Mouse (Mus musculus) midbrain, embryonic 11.5 days (tissue): ENCODE measurements around the gene Otop2. TPM values are rescaled to one million over a fixed set of nuclear protein-coding genes. Genes with fewer than 3 reads are reported as not detected.

Source experiments
- ATAC-seq: fragments of 200-750 bp; cut with Nextera tagmentation; 2 replicates; pipeline ENCODE4 v1.8.0; 2017; ENCODE audit warnings: moderate TSS enrichment, moderate library complexity; ENCODE audit not compliant: low FRiP score
- DNase-seq: peaks from one replicate; pipeline ENCODE4 v3.0.0; 2015; ENCODE audit warnings: low spot score; ENCODE audit errors: missing footprints
- H3K27ac ChIP-seq: fragments of 300-500 bp; sonication (generic); 2 replicates; pipeline ENCODE4 v1.5.1; 2014; ENCODE audit warnings: low read depth, low read length
- H3K27me3 ChIP-seq: fragments of 300-500 bp; sonication (generic); 2 replicates; pipeline ENCODE4 v1.6.1; 2014; ENCODE audit warnings: mild to moderate bottlenecking, low read length, moderate library complexity, mixed read lengths; ENCODE audit not compliant: control insufficient read depth, insufficient read depth
- H3K36me3 ChIP-seq: fragments of 300-500 bp; sonication (generic); 2 replicates; pipeline ENCODE4 v1.6.1; 2014; ENCODE audit warnings: mild to moderate bottlenecking, low read length, moderate library complexity, mixed read lengths; ENCODE audit not compliant: control insufficient read depth, insufficient read depth
- H3K4me1 ChIP-seq: fragments of 300-500 bp; sonication (generic); 2 replicates; pipeline ENCODE4 v1.6.1; 2014; ENCODE audit warnings: low read length; ENCODE audit not compliant: control insufficient read depth, insufficient read depth
- H3K4me2 ChIP-seq: fragments of 300-500 bp; sonication (generic); 2 replicates; pipeline ENCODE4 v1.6.1; 2014; ENCODE audit warnings: mild to moderate bottlenecking, moderate library complexity
- H3K4me3 ChIP-seq: fragments of 300-500 bp; sonication (generic); 2 replicates; pipeline ENCODE4 v1.5.1; 2014; ENCODE audit warnings: low read depth, low read length
- H3K9ac ChIP-seq: fragments of 300-500 bp; sonication (generic); 2 replicates; pipeline ENCODE4 v1.6.1; 2014; ENCODE audit warnings: low read length
- H3K9me3 ChIP-seq: fragments of 300-500 bp; sonication (generic); 2 replicates; pipeline ENCODE4 v1.6.1; 2016; ENCODE audit warnings: low read length; ENCODE audit not compliant: control insufficient read depth
- WGBS: fragments of 180-500 bp; shearing (Covaris S2); extraction: QIAGEN DNeasy Blood & Tissue Kit; methylation state at CpG from one replicate; pipeline ENCODE4 v1.1.7; 2014; 5-methylcytosine and 5-hydroxymethylcytosine counted together
- polyA plus RNA-seq: library from polyadenylated mRNA; unstranded; fragments of >200 nt; fragmentation: Nextera tagmentation; extraction: Ambion mirVana; gene quantifications from 2 replicates; pipeline ENCODE4 v1.2.1, GENCODE M21; 2014

Otop2 gene
- polyA plus RNA-seq, 1 experiment from 2014 or later, result not detected

- H3K4me1 ChIP-seq, result peaks cover 2% of the 10 kb centered on the region
- 89% methylated on average over 8 of the region's 8 CpGs for WGBS
- H3K9me3 ChIP-seq, result no peaks in the 10 kb centered on the region
- H3K4me2 ChIP-seq, result no peak overlapping the region
- no peak overlapping the region for H3K9ac ChIP-seq
- no peak for DNase-seq
- no peak for ATAC-seq
- no peak overlapping the region for H3K27ac ChIP-seq
- H3K27me3 ChIP-seq, result no peaks in the 10 kb centered on the region
- H3K36me3 ChIP-seq, result no peaks in the 10 kb centered on the region
- no peak overlapping the region for H3K4me3 ChIP-seq
These were observed 24.1 kb upstream of the Otop2 start for GRCm38 (mm10) chr11:115282723-115283485.

GRCm38 (mm10) chr11:115283486-115283765, 23.5 kb upstream of the Otop2 start:
- H3K27ac ChIP-seq, result no peak overlapping the region
- H3K27me3 ChIP-seq, result no peaks in the 10 kb centered on the region
- no peaks in the 10 kb centered on the region for H3K36me3 ChIP-seq
- H3K9me3 ChIP-seq, result no peaks in the 10 kb centered on the region
- no peaks in the 10 kb centered on the region; the same call in 1 of the 2 replicates for H3K4me1 ChIP-seq
- no peak overlapping the region for H3K4me3 ChIP-seq
- H3K9ac ChIP-seq, result no peak overlapping the region
- H3K4me2 ChIP-seq, result no peak overlapping the region
- WGBS, result 81% methylated on average over 9 of the region's 9 CpGs
- no peak for DNase-seq
- no peak for ATAC-seq

GRCm38 (mm10) chr11:115283891-115284620, 22.9 kb upstream of the Otop2 start:
- Histone ChIP-seq H3K27me3 (no peaks in the 10 kb centered on the region), H3K9me3 (no peaks in the 10 kb centered on the region), H3K9ac (no peak overlapping the region), H3K27ac (no peak overlapping the region), H3K4me3 (no peak overlapping the region), H3K36me3 (no peaks in the 10 kb centered on the region), H3K4me1 (no peaks in the 10 kb centered on the region; the same call in 1 of the 2 replicates), H3K4me2 (no peak overlapping the region)
- ATAC-seq, result no peak
- WGBS, result 83% methylated on average over 12 of the region's 12 CpGs
- no peak for DNase-seq

DNA sequence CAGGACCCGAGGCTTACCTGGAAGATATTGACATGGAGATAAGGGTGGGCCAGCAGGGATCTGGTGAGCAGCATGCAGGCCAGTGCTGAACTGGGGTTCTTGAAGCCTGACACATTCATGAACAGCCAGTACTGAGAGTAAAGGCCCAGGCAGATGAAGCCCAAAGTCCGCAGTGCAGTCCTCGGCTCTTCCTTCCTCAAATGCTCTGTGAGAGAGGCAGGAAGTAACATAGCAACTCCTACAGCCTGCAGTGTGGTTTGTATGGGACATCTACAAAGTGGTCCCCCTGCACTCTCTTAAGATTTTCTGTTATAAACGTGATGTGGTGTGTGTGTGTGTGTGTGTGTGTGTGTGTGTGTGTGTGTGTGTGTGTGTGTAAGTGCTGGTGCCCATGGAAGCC, 21.7 kb upstream of the Otop2 start:
- H3K27me3 ChIP-seq, result no peaks in the 10 kb centered on the region
- no peak overlapping the region for H3K4me3 ChIP-seq
- no peak overlapping the region for H3K9ac ChIP-seq
- no peak overlapping the region for H3K27ac ChIP-seq
- H3K36me3 ChIP-seq, result no peaks in the 10 kb centered on the region
- H3K4me2 ChIP-seq, result no peak overlapping the region
- DNase-seq (no peak), ATAC-seq (no peak)
- no peaks in the 10 kb centered on the region; the same call in 1 of the 2 replicates for H3K4me1 ChIP-seq
- no peaks in the 10 kb centered on the region for H3K9me3 ChIP-seq
- 79% methylated on average over 4 of the region's 4 CpGs for WGBS

DNA sequence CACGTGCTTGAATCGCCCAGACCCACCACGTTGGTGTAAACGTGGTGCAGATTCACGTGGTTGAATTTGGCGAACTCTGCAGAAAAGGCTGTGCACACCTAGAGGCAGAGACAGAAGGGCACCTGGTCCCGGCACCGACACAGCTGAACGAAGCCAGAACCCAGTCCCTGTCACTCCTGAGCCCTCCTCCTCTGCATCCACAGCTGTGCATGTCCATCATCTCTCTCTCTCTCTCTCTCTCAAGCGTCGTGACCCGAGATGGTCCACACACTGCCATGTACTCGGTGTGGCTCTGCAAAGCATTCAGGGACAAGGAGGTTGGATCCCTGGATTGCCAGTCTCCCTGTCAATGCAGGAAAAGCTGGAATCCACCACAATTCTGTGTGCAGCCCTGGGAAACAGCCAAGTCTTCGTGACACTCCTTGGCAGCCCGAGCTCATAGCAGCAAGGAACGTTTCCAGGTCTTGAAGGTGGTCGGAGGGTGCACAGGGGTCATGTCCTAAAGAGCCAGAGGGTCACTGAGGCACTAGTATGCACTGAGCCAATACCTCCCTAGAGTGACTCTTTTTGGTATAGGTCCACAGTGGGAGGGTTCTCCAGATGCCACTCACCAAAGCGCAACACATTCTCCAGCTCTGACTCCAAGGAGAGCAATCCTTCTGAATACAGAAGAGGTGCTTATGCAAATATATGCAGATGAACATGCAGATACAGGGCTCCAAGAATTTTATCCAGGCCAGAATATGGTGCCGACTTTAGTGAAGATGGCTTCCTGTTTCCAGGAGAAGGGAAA, 20.6 kb upstream of the Otop2 start:
- no peaks in the 10 kb centered on the region for H3K9me3 ChIP-seq
- DNase-seq, result no peak
- ATAC-seq, result no peak
- no peak overlapping the region for H3K4me3 ChIP-seq
- H3K27ac ChIP-seq, result no peak overlapping the region
- H3K9ac ChIP-seq, result no peak overlapping the region
- no peak overlapping the region for H3K4me2 ChIP-seq
- 80% methylated on average over 19 of the region's 19 CpGs for WGBS
- no peaks in the 10 kb centered on the region; the same call in 1 of the 2 replicates for H3K4me1 ChIP-seq
- H3K27me3 ChIP-seq, result no peaks in the 10 kb centered on the region
- H3K36me3 ChIP-seq, result no peaks in the 10 kb centered on the region

DNA sequence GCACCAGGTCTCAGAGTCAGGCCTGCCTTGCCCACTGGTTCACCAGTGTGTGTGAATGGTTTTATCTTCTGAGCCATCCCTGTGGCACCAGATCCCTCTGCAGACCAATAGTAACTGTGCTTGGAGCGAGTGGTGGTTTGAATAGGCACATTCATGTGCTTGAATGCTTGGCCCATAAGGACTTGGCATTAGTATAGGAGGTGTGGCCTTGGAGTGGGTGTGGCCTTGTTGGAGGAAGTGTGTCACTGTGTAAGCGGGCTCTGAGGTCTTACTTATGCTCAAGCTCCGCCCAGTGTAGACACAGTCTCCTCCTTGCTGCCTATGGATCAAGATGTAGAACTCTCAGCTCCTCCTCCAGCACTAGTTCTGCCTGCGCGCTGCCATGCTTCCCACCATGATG, 19.6 kb upstream of the Otop2 start:
- WGBS, result 85% methylated on average over 5 of the region's 5 CpGs

GRCm38 (mm10) chr11:115288305-115288704, 18.7 kb upstream of the Otop2 start:
- Histone ChIP-seq H3K27me3 (no peaks in the 10 kb centered on the region), H3K9ac (no peak overlapping the region), H3K27ac (no peak overlapping the region), H3K4me2 (no peak overlapping the region), H3K9me3 (no peaks in the 10 kb centered on the region), H3K4me1 (no peaks in the 10 kb centered on the region; the same call in 1 of the 2 replicates), H3K36me3 (no peaks in the 10 kb centered on the region), H3K4me3 (no peak overlapping the region)
- ATAC-seq, result no peak
- no peak for DNase-seq
- WGBS, result 83% methylated on average over 2 of the region's 2 CpGs

More for the DNA sequence above, 19.6 kb upstream of the Otop2 start:
- H3K4me2 ChIP-seq, result no peak overlapping the region
- H3K27me3 ChIP-seq, result no peaks in the 10 kb centered on the region
- ATAC-seq (no peak), DNase-seq (no peak)
- no peaks in the 10 kb centered on the region for H3K36me3 ChIP-seq
- no peaks in the 10 kb centered on the region; the same call in 1 of the 2 replicates for H3K4me1 ChIP-seq
- no peaks in the 10 kb centered on the region for H3K9me3 ChIP-seq
- no peak overlapping the region for H3K4me3 ChIP-seq
- no peak overlapping the region for H3K9ac ChIP-seq
- no peak overlapping the region for H3K27ac ChIP-seq

- 85% methylated on average over 8 of the region's 8 CpGs for WGBS
- Histone ChIP-seq H3K36me3 (no peaks in the 10 kb centered on the region), H3K27ac (no peak overlapping the region), H3K9ac (no peak overlapping the region), H3K27me3 (no peaks in the 10 kb centered on the region), H3K4me2 (no peak overlapping the region), H3K4me3 (no peak overlapping the region), H3K9me3 (no peaks in the 10 kb centered on the region), H3K4me1 (no peaks in the 10 kb centered on the region; the same call in 1 of the 2 replicates)
- no peak for ATAC-seq
- no peak for DNase-seq
These were observed 17.1 kb upstream of the Otop2 start for GRCm38 (mm10) chr11:115289885-115290284.

GRCm38 (mm10) chr11:115290314-115290713, 16.6 kb upstream of the Otop2 start:
- no peaks in the 10 kb centered on the region; the same call in 1 of the 2 replicates for H3K4me1 ChIP-seq
- no peak overlapping the region for H3K4me3 ChIP-seq
- H3K9ac ChIP-seq, result no peak overlapping the region
- ATAC-seq, result no peak
- WGBS, result 78% methylated on average over 1 of the region's 1 CpGs
- H3K36me3 ChIP-seq, result no peaks in the 10 kb centered on the region
- H3K4me2 ChIP-seq, result no peak overlapping the region
- no peak for DNase-seq
- no peaks in the 10 kb centered on the region for H3K9me3 ChIP-seq
- no peak overlapping the region for H3K27ac ChIP-seq
- H3K27me3 ChIP-seq, result no peaks in the 10 kb centered on the region
